Mouse (Mus musculus) stomach, postnatal 0 days (tissue): ENCODE data around the gene Plk3.

ENCODE experiments used
- CTCF ChIP-seq: IDR thresholded peaks from 2 replicates; pipeline ENCODE4 v1.5.1; 2016; ENCODE audit warnings: antibody characterized with exemption, low read depth, mild to moderate bottlenecking, moderate library complexity
- EP300 ChIP-seq: optimal IDR thresholded peaks from 2 replicates; pipeline ENCODE3; 2016; ENCODE audit warnings: antibody characterized with exemption

DNA sequence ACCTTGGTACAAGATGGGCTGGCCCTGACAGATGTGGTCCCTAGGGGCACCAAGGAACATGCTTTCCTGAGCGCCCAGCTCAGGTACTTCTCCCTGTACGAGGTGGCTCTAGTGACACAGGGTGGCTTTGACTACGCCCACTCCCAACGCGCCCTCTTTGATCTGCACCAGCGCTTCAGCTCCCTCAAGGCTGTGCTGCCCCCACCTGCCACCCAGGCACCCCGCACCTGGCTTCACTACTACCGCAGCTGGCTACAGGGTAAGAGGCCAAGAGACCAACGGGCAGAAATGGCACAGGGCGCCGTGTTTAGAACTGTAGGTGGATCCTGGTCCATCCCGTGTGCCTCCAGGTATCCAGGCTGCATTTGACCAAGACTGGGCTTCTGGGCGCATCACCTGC, 23.5 kb downstream of the Plk3 start:
- no peak for TF ChIP-seq CTCF
- no peak for TF ChIP-seq EP300
